Mouse (Mus musculus): ENCODE measurements around the gene Etv6. TPM values are rescaled to one million over a fixed set of nuclear protein-coding genes. Genes with fewer than 3 reads are reported as not detected.
A peak's percentile ranks its signal among the peaks of the same experiment; 100 is the strongest.

Gene Etv6
- polyA plus RNA-seq, 1 experiment from 2014 or later: 2.7 TPM

DNA sequence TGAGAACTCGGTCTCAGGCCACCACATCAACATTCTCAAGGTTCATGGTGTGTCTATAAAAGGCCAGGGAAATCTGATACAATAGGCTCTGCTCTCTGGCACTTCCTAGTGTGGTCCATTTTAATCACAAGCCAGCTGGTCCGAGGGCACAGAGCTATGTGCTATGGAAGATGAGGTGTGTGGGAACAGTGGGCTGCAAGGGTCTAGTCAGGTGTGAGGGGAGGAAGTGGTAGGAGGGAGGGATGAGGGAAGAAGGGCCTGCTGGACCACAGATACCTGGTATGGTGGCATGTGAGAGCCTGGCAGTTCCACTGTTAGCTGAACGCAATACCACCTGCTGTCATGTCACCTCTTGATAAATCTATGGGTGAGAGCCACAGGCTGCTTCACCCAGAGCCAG lies 4.8 kb downstream of the Etv6 start:
- 54% methylated on average over 3 of the region's 3 CpGs for WGBS (ENCODE audit: insufficient replicate concordance)
- DNase-seq (no peak), ATAC-seq (no peak)
- no peak overlapping the region for H3K9ac ChIP-seq (replicated peaks)
- no peaks in the 10 kb centered on the region for H3K27me3 ChIP-seq (ENCODE audit: insufficient read depth, low read length)
- peaks cover 44% of the 10 kb centered on the region for H3K4me1 ChIP-seq (ENCODE audit: insufficient read depth)
- H3K9me3 ChIP-seq (ENCODE audit: low read length): no peaks in the 10 kb centered on the region
- no peak overlapping the region for H3K4me2 ChIP-seq (ENCODE audit: low read depth, low read length)
- no peak overlapping the region for H3K4me3 ChIP-seq (ENCODE audit: low read depth, low read length)
- H3K27ac ChIP-seq (ENCODE audit: low read depth): no peak overlapping the region
- TF ChIP-seq CTCF (IDR thresholded peaks at IDR 0.05; ENCODE audit: low read depth): no peak
- TF ChIP-seq EP300 (IDR thresholded peaks at IDR 0.05; ENCODE audit: low read depth): no peak
- H3K36me3 ChIP-seq (replicated peaks; ENCODE audit: insufficient read depth, low read length): no peaks in the 10 kb centered on the region

DNA sequence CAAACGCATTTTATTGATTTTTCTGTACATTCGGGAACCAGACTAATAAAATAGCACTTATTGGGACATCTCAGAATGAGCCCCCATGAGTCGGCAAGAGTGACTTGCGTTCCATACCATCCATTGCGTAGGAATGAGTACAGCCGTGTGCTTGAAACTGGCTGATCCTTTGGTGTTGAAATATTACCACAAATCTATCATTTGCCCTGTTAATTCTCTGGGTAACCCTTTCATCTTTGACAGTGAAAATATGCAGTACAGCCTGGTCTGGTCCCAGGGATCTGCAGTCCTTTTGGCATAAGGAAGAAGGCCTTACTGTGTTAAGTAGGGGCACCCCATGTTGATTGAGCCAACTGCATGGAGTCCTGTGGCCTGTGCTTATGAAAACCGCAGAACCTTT lies 5.8 kb downstream of the Etv6 start:
- TF ChIP-seq CTCF (IDR thresholded peaks at IDR 0.05; ENCODE audit: low read depth) (no peak), EP300 (IDR thresholded peaks at IDR 0.05; ENCODE audit: low read depth) (no peak)
- Histone ChIP-seq H3K27ac (ENCODE audit: low read depth) (no peak overlapping the region), H3K9me3 (ENCODE audit: low read length) (no peaks in the 10 kb centered on the region), H3K4me2 (ENCODE audit: low read depth, low read length) (no peak overlapping the region), H3K4me3 (ENCODE audit: low read depth, low read length) (no peak overlapping the region), H3K9ac (replicated peaks) (no peak overlapping the region), H3K36me3 (replicated peaks; ENCODE audit: insufficient read depth, low read length) (no peaks in the 10 kb centered on the region), H3K27me3 (ENCODE audit: insufficient read depth, low read length) (no peaks in the 10 kb centered on the region), H3K4me1 (ENCODE audit: insufficient read depth) (peaks cover 46% of the 10 kb centered on the region)
- ATAC-seq: no peak
- 62% methylated on average over 7 of the region's 7 CpGs for WGBS (ENCODE audit: insufficient replicate concordance)
- DNase-seq: no peak

DNA sequence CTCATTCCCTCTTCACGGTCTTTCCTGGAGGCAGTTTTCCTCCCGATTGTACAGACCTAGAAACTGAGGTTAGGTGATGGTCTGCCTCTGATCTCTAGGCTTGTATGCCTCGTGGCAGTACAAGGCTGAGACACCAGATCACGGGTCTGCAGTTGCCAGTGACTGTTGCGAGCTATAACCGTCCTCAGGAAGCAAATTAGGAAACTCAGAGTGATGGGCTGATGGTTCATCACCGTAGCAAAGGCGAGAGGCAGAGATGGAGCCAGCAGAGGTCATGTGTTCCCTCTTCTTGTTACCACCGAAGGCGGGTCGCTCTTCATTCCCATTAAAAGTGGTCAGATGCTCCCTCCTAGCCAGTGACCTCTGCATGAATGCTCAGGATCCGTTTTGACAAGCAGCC lies 6.4 kb downstream of the Etv6 start:
- no peak overlapping the region for H3K27ac ChIP-seq (ENCODE audit: low read depth)
- peaks cover 45% of the 10 kb centered on the region for H3K4me1 ChIP-seq (ENCODE audit: insufficient read depth)
- ATAC-seq (no peak), DNase-seq (no peak)
- no peak overlapping the region for H3K4me2 ChIP-seq (ENCODE audit: low read depth, low read length)
- no peaks in the 10 kb centered on the region for H3K9me3 ChIP-seq (ENCODE audit: low read length)
- no peaks in the 10 kb centered on the region for H3K27me3 ChIP-seq (ENCODE audit: insufficient read depth, low read length)
- TF ChIP-seq EP300 (IDR thresholded peaks at IDR 0.05; ENCODE audit: low read depth) (no peak), CTCF (IDR thresholded peaks at IDR 0.05; ENCODE audit: low read depth) (no peak)
- no peak overlapping the region for H3K9ac ChIP-seq (replicated peaks)
- H3K36me3 ChIP-seq (replicated peaks; ENCODE audit: insufficient read depth, low read length): no peaks in the 10 kb centered on the region
- 33% methylated on average over 12 of the region's 12 CpGs for WGBS (ENCODE audit: insufficient replicate concordance)
- H3K4me3 ChIP-seq (ENCODE audit: low read depth, low read length): no peak overlapping the region

DNA sequence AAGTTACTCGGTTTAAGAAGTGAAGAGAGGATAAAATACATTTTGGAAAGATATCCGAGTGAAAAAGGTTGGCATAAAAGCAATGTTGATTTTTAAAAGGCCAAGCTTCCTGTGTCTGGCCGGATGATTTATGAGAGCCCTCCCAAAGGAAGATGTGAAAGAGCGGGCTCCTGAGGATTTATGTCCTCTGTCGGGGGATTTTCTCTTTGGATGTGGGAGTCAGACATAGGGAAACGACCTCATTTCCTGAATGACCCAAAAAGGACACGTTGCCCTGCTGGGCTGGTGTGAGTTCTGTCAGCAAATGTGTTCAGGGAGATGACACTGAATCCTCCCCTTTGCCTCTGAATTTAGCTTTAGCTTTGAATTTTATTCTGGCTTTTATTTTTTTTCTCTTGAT lies 8.0 kb downstream of the Etv6 start:
- no peak for TF ChIP-seq EP300 (IDR thresholded peaks at IDR 0.05; ENCODE audit: low read depth)
- no peak for TF ChIP-seq CTCF (IDR thresholded peaks at IDR 0.05; ENCODE audit: low read depth)
- peaks cover 37% of the 10 kb centered on the region for H3K4me1 ChIP-seq (ENCODE audit: insufficient read depth)
- H3K36me3 ChIP-seq (replicated peaks; ENCODE audit: insufficient read depth, low read length): no peaks in the 10 kb centered on the region
- WGBS (ENCODE audit: insufficient replicate concordance): 30% methylated on average over 7 of the region's 7 CpGs
- no peak for ATAC-seq
- no peaks in the 10 kb centered on the region for H3K27me3 ChIP-seq (ENCODE audit: insufficient read depth, low read length)
- H3K4me3 ChIP-seq (ENCODE audit: low read depth, low read length): no peak overlapping the region
- H3K9me3 ChIP-seq (ENCODE audit: low read length): no peaks in the 10 kb centered on the region
- H3K4me2 ChIP-seq (ENCODE audit: low read depth, low read length): no peak overlapping the region
- H3K9ac ChIP-seq (replicated peaks): no peak overlapping the region
- no peak for DNase-seq
- H3K27ac ChIP-seq (ENCODE audit: low read depth): 0 out of 2 replicates have a peak overlapping the region, but pooled peaks have one; percentile 25

DNA sequence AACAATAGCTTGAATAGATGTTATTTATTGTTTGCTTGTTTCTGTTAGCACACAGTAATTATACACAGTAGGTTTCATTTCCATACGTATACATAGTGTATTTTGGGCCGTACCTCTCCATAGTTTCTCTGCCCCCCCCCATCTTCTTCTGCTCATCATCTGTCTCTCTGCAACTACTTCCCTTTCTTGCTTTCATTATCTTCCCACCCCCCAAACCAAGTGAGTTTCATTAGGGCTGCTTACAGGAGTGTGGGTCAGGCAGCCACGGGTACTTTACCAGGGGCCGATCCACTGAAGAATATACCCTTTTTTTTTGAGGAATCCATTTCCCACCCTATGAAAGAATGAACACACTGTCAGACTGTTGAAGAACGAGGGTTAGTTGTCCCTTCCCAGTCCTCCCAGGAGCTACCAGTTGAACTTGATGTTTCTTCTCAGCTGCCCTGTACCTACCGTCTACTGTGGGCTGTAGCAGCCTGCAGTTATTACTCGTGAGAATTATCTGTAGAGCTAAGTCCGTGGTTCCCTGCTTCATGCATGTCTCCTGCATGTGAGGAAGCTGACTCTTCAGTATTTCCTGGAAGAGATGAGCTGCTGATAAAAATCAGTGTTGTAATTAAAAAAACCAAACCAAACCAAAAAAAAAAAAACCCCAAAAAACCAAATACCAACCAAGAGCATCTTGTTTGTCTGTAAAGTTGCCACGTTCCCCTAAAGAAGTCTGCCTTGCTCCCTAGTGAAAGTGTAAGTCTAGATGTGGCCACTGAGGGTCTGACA lies 9.8 kb downstream of the Etv6 start:
- TF ChIP-seq EP300 (IDR thresholded peaks at IDR 0.05; ENCODE audit: low read depth) (no peak), CTCF (IDR thresholded peaks at IDR 0.05; ENCODE audit: low read depth) (no peak)
- DNase-seq: no peak
- H3K36me3 ChIP-seq (replicated peaks; ENCODE audit: insufficient read depth, low read length): no peaks in the 10 kb centered on the region
- 0 out of 2 replicates have a peak, but pooled peaks have one; percentile 17 for ATAC-seq
- H3K9ac ChIP-seq (replicated peaks): no peak overlapping the region
- no peaks in the 10 kb centered on the region for H3K27me3 ChIP-seq (ENCODE audit: insufficient read depth, low read length)
- H3K4me1 ChIP-seq (ENCODE audit: insufficient read depth): peaks cover 31% of the 10 kb centered on the region
- no peak overlapping the region; the same call in 1 of the 2 replicates for H3K27ac ChIP-seq (ENCODE audit: low read depth)
- H3K9me3 ChIP-seq (ENCODE audit: low read length): no peaks in the 10 kb centered on the region
- no peak overlapping the region for H3K4me3 ChIP-seq (ENCODE audit: low read depth, low read length)
- H3K4me2 ChIP-seq (ENCODE audit: low read depth, low read length): peak overlapping the region; percentile 36
- 49% methylated on average over 9 of the region's 9 CpGs for whole genome bisulfite sequencing (ENCODE audit: insufficient replicate concordance)

DNA sequence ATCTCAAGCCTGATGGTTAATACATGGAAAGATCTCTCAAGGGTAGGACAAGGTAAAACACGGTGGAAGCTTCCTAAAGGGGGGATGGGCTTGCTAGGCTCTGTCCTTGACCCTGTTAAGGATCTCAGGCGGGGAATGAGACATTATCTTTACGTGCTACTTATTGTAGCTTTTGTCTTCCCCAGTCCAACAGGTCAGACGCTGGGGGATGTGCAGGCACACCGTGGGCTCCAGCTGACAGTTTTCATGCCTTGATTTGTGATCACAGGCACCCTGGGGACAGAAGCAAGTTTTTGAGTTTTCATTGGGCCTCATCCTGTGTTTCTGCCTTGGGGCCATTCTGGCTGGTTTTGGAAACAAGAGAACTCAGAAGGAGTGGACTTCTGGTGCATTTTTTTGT lies 10.6 kb downstream of the Etv6 start:
- H3K4me3 ChIP-seq (ENCODE audit: low read depth, low read length): no peak overlapping the region
- H3K4me1 ChIP-seq (ENCODE audit: insufficient read depth): peaks cover 27% of the 10 kb centered on the region
- WGBS (ENCODE audit: insufficient replicate concordance): 36% methylated on average over 5 of the region's 5 CpGs
- H3K4me2 ChIP-seq (ENCODE audit: low read depth, low read length): no peak overlapping the region
- DNase-seq (no peak), ATAC-seq (no peak)
- H3K27ac ChIP-seq (ENCODE audit: low read depth): no peak overlapping the region
- no peaks in the 10 kb centered on the region for H3K36me3 ChIP-seq (replicated peaks; ENCODE audit: insufficient read depth, low read length)
- H3K27me3 ChIP-seq (ENCODE audit: insufficient read depth, low read length): no peaks in the 10 kb centered on the region
- no peak for TF ChIP-seq EP300 (IDR thresholded peaks at IDR 0.05; ENCODE audit: low read depth)
- no peak for TF ChIP-seq CTCF (IDR thresholded peaks at IDR 0.05; ENCODE audit: low read depth)
- no peaks in the 10 kb centered on the region for H3K9me3 ChIP-seq (ENCODE audit: low read length)
- no peak overlapping the region for H3K9ac ChIP-seq (replicated peaks)
